Mouse (Mus musculus) hematopoietic multipotent progenitor cell, adult 10-12 weeks (in vitro differentiated cells): ENCODE measurements around the gene Vinac1. TPM values are rescaled to one million over a fixed set of nuclear protein-coding genes. Genes with fewer than 3 reads are reported as not detected.

Experiments
- polyA plus RNA-seq: library from polyadenylated mRNA; stranded (reverse); fragments of >175 nt; gene quantifications from 2 replicates; pipeline ENCODE4 v1.2.3, GENCODE M21; 2012; ENCODE audit warnings: low replicate concordance

Vinac1 gene
- not detected in 2 replicates for polyA plus RNA-seq

GRCm38 (mm10) chr2:129047811-129048210 lies at the start of gene Vinac1:
TSS of gene Vinac1 (minus strand) at chr2:129048172.

DNA sequence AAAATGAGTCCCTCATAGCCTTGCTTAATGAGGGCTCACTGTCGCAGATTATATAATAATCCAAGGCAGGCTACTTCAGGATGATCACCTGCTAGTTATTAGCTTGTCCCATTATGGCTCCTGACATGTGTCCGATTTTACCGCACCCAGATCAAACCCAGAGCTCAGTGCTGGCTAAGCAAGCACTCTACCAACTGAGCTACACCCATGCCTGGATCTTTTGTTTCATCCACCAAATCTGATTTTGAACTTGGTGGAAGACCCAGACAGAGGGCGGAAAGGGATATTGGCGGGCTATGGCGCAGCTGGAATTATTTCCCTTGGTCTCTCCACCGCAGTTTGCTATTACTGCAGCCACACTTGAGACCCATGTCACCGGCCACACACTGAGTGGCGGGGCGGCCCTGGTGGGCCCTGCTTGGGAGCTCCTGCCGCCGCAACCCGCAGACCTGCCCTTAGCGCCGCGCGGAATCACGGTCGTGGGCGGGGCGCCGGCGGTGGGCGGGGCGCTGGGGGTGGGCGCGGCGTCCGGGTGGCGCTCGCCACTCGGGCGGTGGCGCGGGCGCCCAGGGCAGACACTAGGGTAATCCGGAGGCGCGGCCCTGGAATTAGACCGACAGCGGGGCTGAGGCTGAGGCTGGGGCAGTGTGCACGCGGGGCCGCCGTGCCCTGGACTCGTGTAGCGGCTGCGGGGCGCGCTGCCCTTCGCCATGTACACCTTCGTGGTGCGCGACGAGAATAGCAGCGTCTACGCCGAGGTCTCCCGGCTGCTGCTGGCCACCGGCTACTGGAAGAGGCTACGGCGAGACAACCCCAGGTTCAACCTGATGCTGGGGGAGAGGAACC lies 17.7 kb upstream of the Vinac1 start, which contains the start of gene Ttl:
TSS of gene Ttl (plus strand) at position 506 of the 846 bp plus-strand sequence.

Other genes starting within 250 kb of the Vinac1 start
- gene Tmem87b, start 230.1 kb downstream of the Vinac1 start, polyA plus RNA-seq, result 4.8 and 6.4 TPM in 2 replicates
- gene Fbln7, start 185.2 kb downstream of the Vinac1 start, polyA plus RNA-seq, result not detected in 2 replicates
- gene Zc3h8, start 104.1 kb downstream of the Vinac1 start, polyA plus RNA-seq, result 0.26 TPM in 1 of 2 replicates, not detected in the other
- gene Zc3h6, start 80.8 kb downstream of the Vinac1 start, polyA plus RNA-seq, result 10.7 and 33.4 TPM in 2 replicates
- 4.3 and 5.3 TPM in 2 replicates for gene Gm10762, start 80.4 kb downstream of the Vinac1 start, polyA plus RNA-seq
- gene Ttl, start 17.8 kb upstream of the Vinac1 start, polyA plus RNA-seq, result 1.7 and 2.0 TPM in 2 replicates
- gene Polr1b, start 52.8 kb upstream of the Vinac1 start, polyA plus RNA-seq, result 6.7 and 10.6 TPM in 2 replicates
- 2.3 and 17.5 TPM in 2 replicates for gene Chchd5, start 81.5 kb upstream of the Vinac1 start, polyA plus RNA-seq
- 32.1 and 36.1 TPM in 2 replicates for gene Slc20a1, start 150.6 kb upstream of the Vinac1 start, polyA plus RNA-seq
- 7.2 and 10.9 TPM in 2 replicates for gene Ckap2l, start 249.0 kb upstream of the Vinac1 start, polyA plus RNA-seq